Mouse (Mus musculus) cerebellum, adult 11-12 months (tissue): ENCODE results near the gene Hsd11b2.

ENCODE experiments used
- DNase-seq: peaks from one replicate; pipeline ENCODE4 v3.0.0; 2022

Hsd11b2 gene

GRCm38 (mm10) chr8:105518436-105519313, at the start of gene Hsd11b2:
Gene Hsd11b2, plus strand, starts transcription at chr8:105518755.
- DNase-seq = peak; percentile 36

DNA sequence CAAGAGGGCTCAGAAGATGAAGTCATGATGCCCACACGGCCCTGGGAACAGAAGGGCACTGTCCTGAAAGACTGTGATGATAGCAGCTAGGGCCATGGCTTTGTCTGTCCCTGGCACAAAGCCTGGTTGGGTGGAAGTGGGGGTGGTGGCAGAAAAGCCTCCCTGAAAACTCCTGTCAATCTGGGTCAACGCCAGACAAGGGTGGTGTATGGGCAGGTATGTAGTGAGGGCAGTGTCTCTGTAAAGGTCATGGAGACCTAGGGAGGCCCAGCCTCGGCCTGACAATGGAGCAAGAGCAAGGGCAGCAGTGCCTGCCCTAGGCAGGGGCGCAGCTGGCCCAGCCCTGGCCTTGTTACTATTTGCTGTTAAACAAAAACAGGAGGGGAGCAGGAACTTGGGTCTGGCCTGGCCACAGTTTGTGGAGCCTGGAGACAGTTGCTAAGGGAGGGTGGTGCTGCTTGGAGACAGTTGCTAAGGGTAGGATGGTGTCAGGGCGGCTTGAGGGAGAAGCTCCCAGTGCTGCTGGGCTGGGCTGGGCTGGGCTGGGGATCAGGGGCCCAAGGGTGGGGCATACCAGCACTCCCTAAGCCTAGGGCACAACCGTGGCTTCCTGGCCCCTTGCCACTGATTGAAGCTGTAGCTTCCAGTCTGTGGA, 49.4 kb upstream of the Hsd11b2 start:
- DNase-seq = peak; percentile 85

DNA sequence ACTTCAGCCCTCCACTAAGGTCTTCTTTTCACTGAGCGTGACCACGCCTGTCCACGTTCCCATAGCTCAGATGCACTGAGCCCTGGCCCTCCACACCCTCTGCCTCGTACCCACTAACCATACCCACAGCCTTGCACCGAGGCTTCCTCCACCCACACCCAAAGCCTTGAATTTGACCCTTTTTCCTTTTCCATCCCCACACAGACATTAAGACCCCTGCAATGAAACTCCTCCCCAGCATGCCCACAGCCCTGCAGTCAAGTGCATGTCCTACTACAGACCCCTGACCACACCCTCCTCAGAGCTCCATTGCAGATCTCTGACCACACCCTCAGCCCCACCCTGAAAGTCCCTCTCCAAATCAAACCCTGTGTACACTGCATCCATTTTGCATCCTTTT, 48.7 kb upstream of the Hsd11b2 start:
- DNase-seq = no peak

- DNase-seq = no peak
These were observed 48.3 kb upstream of the Hsd11b2 start for GRCm38 (mm10) chr8:105470262-105470661.

- DNase-seq = no peak
These were observed 47.8 kb upstream of the Hsd11b2 start for GRCm38 (mm10) chr8:105470681-105471313.

DNA sequence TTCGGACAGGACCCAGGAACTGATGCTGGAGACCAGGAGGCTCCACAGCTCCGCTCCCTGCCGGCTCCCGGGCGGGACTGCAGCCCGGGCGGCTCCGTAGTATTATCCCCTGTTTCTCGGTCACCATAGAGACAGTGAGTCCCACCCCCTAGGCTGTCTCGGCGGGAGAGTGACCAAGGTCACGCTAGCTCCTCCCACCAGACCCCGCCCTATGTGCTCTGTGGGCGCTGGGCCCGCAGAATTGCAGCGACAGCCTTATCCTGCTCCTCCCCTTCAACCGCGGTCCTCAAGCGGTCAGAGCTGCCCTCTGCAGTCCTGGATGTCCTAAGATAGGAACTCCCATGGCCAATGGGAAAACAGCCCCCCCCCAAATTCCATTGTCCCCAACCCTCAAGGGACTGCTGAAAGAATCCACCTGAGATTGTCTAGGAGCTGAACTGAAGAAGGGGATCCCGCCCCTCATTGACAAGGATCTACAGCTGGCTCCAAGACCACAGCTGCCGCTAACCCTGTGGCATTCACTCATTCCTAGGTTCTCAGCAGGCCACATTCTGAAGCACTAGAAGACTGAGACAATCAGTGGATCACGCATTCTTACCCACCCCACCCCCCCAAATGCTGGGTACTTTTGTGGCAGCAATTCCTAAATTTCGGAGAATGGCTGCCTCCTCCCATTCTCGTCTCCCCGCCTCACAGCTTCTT, 47.1 kb upstream of the Hsd11b2 start, which contains the start of gene Tppp3:
Gene Tppp3, minus strand, starts transcription at position 213 of the 702 bp plus-strand sequence.
- DNase-seq = peak; percentile 94

GRCm38 (mm10) chr8:105472414-105472932, 46.1 kb upstream of the Hsd11b2 start:
- peak; percentile 51 for DNase-seq

GRCm38 (mm10) chr8:105472983-105473382, 45.6 kb upstream of the Hsd11b2 start:
- DNase-seq = peak; percentile 40

GRCm38 (mm10) chr8:105473816-105474606, 44.5 kb upstream of the Hsd11b2 start:
- DNase-seq = peak; percentile 35

GRCm38 (mm10) chr8:105474680-105475079, 43.9 kb upstream of the Hsd11b2 start:
- no peak for DNase-seq

- DNase-seq = no peak
These were observed 43.3 kb upstream of the Hsd11b2 start for GRCm38 (mm10) chr8:105475254-105475653.

- no peak for DNase-seq
These were observed 42.8 kb upstream of the Hsd11b2 start for GRCm38 (mm10) chr8:105475742-105476141.

GRCm38 (mm10) chr8:105476161-105476560, 42.4 kb upstream of the Hsd11b2 start:
- DNase-seq = no peak

DNA sequence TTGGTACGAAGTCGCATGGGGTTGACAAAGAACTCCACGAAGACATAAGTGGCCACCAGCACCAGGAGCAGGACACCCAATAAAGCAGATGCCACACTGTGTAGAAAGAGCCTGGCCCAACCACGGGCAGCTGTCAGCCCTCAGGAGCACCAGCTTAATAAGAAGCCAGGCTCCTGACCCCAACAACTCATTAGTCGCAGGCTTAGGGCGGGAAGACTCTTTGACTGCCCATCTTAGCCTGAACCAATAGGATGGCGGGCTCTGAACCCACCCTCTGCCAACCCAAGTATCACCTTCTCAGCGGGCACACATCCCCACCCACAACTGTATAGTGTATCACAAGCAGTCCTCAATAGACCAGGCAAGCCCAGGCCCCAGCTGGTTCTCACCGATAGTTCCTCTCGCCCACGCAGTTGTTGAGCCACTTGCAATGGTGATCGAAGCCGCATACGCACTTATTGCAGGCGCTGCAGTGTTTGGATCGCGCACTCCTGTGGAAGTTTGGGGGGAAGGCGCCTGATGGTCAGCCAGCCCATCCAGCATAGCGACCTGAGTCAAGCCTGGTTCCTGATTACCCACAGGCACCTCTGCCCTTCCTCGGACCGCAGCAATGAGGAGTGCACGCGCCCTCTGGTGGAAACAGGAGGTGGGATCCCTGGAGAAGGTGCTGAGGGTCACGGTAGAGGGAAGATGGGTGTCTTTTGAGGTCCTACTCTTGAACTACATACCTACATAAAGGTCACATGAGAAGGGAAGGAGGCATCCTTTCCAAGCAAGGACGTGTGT, 41.7 kb upstream of the Hsd11b2 start:
- peak; percentile 71 for DNase-seq

- DNase-seq = no peak
These were observed 40.8 kb upstream of the Hsd11b2 start for GRCm38 (mm10) chr8:105477792-105478191.

DNA sequence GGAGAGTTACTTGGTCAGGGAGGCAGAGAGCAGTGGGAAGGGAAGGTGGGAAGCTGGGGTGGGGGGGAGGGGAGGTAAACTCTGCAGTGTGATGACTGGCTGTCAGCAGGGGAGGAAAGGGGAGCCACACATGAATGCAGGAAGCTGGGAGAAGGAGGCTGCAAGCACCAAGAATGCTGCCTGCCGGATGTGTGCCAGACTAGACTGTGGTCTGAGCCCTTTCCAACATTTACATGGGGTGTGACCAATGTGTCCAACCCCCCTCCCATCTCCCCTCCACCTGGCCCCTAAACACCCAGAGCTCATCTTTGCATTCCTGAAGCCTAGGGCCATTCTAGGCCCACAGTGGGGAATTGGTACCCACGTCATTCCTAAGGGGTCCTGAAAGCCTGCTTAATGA, 37.5 kb upstream of the Hsd11b2 start:
- no peak for DNase-seq

- no peak for DNase-seq
These were observed 37.1 kb upstream of the Hsd11b2 start for GRCm38 (mm10) chr8:105481453-105481852.

DNA sequence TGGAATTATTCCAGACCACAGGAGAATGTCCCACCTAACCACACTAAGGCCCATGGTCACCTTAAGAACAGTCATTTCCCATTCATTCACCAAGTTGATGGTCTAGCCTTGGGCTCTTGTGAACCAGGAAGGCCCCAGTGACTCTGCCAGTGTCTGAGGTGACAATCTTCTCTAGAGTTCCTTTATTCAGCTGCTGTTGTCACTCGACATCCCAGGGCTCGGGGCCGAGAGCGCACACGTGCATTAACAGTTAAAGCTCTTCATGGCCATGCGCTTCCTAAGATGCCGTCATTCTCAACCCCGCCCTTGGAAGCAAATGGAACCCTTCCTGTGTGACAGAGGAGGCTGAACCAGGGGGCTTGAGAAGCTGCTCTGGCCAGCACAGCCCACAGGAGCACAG, 36.4 kb upstream of the Hsd11b2 start:
- no peak for DNase-seq

GRCm38 (mm10) chr8:105483212-105484029, 35.1 kb upstream of the Hsd11b2 start:
- no peak for DNase-seq

DNA sequence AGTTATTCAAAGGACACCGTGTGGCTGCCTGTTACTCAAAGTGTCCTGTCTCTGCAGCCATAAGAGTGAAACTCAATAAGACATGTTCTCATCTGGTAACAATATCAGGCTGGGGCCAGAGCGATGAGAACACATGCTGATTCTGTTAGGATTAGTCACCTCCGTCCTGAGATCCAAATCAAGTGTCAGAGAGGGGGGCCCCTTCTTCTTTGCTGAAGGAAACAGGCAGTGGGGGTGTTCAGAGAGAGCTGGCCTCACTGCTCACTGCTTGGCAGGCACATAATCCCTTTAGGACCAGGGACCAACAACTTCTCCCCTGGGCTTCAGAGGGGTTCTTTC, 34.6 kb upstream of the Hsd11b2 start:
- no peak for DNase-seq
